Mouse (Mus musculus) lung, postnatal 25 days (tissue): Measurements from ENCODE around the gene 3110040M04Rik.
"Not testable (repeated sequence)": the region's sequence is repeated elsewhere in the genome, so short reads cannot be mapped to it uniquely, and the experiment has no call there.

Experiments used
- DNase-seq: peaks from one replicate; pipeline ENCODE4 v3.0.0; 2022; ENCODE audit warnings: low spot score

3110040M04Rik gene

DNA sequence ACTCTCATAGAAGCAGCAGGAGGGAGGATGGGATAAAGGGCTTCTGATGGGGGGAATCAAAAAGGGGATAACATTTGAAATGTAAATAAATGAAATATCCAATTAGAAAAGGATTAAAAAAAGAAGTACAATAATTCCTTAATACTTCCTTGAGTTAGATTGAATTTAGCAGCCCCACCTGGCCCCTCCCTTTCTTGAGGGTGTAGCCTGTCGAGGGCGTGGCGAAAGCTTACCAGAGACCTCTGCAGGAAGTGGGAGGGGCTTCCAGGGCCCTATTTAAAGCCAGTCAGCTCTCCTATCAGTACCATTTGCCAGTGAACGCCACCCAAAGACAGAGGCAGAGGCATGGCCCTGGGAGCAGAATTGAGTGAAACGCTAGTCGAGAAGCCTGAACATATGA is at the start of gene 3110040M04Rik:
Gene 3110040M04Rik, plus strand, starts transcription at position 304 of the 400 bp plus-strand sequence.
- DNase-seq: not testable (repeated sequence)

DNA sequence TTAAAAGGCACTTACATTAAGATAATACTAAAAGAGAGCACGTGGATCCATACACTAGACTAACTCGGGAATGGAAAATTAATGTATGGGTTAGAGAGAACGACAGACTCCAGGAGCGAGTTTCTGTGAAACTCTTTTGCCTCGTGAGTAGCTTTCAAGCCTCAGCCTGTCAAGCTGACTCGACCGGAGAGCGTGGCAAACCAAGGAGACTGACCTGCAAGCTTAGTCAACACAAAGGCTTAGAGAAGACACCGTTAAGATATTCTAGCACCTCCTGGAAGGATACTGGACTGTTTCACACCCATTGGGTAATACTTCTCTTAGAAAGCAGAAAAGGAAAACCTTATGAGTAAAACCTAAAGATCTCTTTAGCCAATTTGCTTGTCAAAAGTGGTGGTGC is 49.8 kb upstream of the 3110040M04Rik start:
- not testable (repeated sequence) for DNase-seq

DNA sequence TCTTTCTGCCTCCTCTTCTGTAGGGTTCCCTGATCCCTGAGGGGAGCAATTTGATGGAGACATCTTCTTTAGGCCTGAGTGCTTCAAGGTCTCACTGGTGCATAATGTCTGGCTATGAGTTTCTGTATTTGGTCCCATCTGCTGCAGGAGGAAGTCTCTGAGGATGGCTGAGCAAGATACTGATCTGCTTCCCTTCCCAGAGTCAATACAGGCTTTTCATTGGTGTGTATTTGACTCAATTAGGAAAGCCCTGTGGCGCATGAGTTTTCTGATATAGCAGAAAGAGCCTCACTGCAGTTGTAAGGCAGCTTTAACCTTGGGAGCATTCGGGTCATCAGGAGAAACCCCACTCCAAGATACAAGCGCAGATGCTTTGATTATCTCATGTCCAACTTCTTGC is 47.8 kb upstream of the 3110040M04Rik start:
- no peak for DNase-seq

DNA sequence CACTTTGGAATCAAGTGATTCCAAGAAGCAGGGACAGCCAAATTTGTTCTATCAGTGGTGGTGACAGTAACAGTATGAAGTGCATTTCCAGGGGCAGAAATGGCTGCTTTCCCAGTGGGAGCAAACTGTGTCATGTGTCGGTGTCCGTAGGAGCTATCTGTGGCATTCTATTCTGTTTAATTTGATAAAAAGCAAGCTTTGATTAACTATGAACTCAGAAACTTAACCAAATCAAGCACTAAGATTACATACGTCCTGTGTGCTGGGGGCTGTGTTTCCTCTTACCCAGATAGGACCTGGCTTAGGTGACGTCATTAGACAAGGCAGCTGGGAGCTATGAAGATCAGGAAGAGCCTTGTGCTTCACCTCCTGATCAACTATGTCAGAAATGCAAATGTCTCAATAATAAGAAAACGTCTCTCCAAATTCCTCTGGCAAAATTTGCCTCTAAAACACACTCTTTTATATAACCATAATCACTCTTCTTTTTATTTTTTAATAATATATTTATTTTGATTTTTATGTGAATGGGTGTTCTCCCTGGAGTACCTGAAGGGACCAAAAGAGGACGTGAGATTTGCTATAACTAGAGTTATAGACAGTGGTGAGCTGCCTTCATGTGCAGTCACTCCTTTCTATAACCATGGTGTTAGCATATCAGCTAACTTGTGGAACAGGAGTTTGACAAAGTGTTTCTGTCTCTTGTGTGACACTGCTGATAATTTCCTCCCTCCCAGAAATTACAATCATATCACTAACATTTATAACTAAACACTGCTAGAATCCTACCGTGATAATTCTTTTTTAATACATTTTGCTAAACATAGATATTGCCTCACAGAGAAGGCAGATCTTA is 46.9 kb upstream of the 3110040M04Rik start:
- no peak for DNase-seq

DNA sequence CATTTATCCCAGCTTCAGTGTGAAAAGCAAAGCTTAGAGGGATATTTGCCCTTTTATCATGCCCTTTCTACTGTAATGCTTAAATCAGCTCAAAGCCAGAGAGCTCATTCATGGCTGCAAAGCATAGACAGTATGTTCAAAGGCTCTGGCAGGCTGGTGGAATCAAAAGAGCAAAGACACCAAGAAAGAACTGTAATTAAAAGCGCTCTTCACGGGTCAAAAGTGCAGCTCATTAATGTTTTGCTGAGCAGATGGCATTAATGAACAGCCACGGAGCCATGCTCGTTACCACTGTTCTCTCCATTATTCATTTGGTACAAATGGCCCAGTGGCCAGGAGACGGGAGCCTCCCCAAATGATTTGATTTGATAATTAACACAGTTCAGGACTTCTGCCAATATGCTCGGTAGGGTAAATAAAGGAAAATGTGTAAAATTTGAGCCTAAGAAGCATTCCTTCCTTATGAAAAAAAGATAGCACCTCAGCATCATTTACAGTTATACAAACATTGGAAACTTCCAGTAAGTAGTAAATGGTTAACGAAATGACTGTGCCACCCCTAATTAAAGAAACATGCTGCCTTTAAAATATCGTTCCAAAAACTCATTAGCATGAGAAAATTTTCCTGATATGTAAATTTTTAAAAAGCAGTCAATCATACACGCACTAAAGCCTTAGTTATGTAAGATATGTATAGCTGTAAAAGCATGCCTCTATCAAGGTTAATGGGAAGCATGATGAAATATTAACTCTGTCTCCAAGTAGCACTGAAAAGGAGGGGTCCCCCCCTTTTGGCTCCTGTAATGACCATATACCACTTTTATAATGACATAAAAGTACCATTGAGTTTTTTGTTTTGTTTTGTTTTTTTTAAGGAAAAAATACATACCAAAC is 45.7 kb upstream of the 3110040M04Rik start:
- DNase-seq: no peak

DNA sequence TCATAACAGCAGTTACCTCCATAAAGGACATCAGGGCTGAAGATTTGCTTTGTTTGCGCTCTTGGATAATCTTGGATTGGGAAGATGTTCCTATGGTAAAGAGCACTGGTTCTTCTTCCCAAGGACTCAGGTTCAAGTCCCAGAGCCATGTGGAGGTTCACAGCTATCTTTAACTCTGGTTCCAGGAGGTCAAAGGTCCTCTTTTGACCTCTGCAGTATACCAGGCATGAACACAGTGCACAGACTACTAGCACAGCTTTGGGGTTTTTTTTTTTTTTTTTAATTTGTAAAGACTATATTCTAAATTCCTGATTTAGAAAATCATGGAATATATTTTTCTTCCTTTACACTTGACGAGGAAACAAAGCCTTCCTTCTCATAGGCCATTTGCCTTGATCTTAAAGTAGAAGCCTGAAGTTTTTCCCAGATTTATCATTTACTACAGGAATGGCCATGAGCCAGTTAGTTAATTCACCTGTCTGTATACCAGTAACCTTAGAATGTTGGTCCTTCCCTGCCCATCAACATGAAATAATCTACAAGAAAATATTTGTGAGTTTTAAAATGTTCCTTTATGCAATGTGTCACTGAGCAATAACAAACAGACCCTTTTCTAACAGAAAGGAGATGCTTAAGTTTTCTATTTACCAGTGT is 44.9 kb upstream of the 3110040M04Rik start:
- DNase-seq: no peak

DNA sequence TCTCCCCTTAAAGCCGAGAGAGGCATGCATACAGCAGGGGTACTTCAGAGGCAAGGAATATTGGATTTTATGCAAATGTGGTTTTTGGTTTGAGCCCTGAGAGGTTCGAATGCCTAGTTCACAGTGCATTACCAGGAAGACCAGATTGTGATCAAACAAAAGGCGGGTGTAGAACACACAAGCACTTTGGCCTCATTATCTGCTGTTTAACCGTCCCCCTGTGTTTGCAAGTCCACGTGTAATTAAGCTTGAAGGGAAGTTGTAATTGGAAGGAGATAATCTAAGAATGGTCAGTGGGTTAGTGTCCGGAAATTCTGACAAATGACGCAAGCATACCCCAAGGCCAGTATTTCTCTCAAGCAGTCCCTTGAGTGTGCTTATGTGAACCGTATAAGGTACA is 37.9 kb upstream of the 3110040M04Rik start:
- DNase-seq: no peak

DNA sequence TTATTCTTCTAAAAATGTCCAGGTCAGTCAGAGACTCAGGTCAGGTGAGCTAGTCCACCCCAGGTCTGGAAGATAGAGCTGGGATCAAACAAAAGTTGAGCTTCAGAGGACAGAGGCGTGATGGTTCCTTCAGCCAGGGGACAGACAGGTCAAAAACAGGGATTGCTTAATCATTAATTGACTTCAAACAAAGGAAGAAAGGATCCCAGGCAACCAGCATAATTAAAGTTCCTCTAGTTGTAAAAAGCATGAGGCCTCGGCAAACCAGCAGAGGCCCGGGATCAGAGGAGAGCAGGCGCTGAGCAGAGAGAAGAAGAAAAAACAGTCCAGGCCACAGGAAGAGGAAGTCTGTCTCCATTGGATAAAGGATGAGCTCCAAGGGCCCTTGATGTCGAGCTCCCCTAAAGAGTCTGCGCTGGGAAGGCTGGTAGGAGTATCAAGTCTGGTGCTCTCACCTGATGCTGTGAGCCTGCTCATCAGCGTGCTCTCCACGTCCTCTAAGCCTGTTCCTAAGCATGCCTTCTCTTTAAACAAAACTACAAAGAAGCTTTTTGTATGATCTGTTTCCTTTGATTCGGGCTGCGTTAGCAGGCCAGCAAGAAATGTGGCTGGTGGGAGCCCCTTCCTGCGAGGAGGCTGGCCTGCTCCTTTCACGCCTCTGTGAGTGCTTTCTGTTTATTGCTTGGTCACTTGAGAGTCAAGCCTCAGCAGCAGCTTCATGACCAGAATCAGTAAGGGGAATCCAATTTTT is 36.4 kb upstream of the 3110040M04Rik start:
- DNase-seq: no peak

DNA sequence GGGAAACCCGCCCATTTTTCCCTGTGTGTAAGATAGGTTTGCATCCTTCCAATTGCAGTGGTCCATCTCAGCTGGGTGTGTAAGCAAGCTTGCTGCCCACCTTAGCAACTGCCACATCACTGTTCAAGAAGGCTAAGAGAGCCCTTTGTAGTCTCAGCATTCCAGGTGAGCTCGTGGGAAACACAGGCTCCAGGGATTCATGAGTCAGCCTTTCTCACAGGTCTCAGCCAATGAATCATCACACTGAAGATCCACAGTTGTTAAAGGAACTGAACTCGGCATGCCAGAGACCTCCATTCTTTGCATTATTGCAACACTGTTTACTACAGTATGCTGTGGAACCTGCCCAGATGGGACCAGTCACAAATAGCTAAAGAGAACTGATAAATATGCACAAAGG is 35.3 kb upstream of the 3110040M04Rik start:
- DNase-seq: no peak

DNA sequence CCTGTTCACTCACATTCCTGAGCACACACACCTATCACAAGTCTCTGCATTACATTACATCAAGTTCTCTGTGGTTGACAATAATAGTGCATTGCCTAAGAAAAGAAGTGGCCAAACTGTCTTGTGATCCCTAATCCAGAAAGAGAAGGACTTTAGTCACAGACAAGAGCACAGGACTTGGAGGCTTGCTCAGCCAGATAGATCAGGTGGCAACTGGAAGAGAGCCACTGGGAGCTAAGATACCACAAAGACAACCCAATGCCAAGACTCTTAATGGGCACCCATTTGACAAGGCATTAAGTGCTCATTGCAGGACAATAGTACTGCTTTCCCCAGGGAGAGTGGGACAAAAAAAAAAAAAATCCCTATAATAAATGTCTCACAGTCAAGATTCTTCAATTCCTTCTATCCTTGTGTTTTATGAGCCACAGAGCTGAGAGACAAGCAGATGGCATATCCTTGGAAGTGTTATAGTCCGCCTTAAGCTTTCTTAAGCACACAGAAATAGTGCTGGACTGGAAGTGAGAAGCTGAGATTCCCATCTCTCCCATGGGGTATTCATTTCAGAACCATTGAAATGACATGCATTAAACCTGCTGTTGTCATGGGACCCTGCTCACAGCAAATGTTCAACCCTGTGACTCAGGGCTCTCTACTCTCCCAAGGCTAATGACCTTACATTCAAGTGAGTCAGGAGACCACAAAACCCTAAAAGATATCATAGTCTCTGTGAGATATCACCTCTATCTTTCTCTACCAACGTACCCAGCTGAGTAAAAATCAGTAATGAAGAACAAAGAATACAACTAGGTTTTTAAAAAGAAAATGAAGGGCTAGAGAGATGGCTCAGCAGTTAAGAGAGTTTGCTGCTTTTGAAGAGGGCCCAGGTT is 32.1 kb upstream of the 3110040M04Rik start:
- DNase-seq: no peak

DNA sequence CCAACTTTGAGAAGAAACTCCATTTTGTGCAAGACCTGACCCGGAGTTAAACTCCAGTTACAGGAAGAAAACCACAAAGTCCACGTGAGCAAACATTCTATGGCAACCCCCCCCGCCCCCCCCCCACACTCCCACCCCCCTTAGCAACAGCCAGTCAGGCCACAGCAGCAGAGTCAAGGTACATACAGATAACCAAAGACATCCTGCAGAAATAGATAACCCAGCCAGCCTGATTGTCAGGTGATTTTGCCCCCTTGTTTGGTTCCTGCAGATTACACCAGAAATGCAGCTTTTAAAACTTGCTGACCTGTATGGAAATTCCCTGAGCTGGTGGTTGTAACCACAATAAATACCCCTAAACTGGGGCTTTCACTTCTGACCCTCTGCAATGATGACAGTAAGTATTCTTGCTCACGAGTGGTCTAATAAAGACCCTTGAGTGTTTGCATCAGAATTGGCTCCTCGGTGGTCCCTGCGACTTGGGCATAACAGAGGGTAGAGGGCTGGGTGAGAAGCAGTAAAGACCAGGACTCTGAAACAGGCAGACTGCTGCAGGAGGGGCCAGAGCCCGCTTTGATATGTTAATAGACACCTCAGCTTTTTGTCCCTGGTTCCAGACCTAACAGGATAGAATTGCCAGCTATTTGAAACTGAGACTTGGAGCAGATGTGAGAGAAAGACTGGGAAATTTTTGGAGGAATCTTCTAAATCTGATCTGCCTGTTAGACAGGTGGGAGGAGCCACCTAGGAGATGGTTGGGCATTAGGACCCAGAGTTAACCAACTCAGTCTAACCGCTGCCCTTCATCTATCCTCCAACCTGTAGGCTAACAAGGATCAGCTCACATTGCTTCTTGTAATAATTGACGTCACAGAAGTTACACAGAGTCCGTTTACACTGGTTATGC is 26.6 kb upstream of the 3110040M04Rik start:
- DNase-seq: peak; percentile 51

DNA sequence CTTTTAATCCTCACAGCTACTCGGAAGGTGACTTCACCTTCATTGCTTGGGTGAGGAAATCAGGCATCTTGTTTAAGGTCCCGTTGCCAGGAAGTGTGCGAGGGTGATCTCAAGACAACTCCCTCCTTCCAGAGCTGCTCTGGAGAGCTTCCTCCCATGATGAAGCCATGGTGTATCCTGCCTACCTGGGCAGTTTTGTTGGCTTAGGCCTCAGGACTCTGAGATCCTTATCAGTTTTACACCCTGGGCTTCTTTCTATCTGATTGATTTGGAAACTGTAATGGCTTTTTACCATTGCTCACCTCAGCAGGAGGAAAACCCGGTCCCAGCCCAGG is 26.0 kb upstream of the 3110040M04Rik start:
- no peak for DNase-seq

DNA sequence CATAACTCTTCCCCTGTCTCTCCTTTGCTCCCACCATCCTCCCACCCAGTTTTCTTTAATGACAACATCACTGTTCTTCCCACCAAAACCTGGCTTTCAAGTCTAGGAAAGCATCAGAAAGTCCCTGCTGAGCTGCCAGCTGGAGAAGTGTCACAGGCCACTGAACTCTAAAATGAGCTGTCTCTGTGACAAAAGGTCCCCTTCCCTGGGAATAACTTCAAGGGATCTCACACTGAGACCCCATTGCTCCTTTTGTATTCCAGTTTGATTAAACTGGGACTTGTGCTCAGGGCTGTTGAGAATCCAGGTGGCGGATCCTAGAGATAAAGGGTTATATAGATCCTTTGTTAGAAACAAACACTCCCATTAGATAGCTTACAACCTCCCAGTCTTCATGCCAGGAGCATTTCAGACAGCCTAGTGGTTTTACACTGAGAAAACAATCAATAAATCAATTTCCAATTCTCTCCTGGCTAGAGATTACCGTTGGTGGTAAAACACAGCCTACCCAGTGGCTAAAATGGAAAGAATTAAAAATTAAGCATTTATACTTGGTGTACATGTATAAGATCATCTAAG is 25.3 kb upstream of the 3110040M04Rik start:
- no peak for DNase-seq

DNA sequence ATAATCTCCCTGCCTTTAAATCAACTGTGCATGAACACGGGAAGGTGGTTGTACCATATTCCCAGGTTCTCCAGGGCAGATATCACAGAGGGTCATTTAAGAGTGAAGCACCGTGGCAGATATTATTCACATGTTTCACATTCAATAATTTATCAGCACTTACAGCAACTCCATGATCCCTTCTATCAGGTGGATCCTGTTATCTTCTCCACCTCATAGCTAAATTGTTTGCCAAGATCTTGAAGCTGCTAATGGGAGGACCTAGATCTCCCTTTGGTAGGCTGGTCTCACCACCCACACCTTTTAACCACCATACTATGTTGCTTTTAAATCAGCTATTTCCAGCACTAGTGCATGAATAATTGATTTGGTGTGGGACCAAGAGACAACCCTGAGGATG is 23.8 kb upstream of the 3110040M04Rik start:
- no peak for DNase-seq

DNA sequence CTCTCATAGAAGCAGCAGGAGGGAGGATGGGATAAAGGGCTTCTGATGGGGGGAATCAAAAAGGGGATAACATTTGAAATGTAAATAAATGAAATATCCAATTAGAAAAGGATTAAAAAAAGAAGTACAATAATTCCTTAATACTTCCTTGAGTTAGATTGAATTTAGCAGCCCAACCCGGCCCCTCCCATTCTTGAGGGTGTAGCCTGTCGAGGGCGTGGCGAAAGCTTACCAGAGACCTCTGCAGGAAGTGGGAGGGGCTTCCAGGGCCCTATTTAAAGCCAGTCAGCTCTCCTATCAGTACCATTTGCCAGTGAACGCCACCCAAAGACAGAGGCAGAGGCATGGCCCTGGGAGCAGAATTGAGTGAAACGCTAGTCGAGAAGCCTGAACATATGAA is 21.7 kb upstream of the 3110040M04Rik start, which contains the start of gene Gm47985:
Gene Gm47985, plus strand, starts transcription at position 272 of the 400 bp plus-strand sequence.
- DNase-seq: not testable (repeated sequence)

DNA sequence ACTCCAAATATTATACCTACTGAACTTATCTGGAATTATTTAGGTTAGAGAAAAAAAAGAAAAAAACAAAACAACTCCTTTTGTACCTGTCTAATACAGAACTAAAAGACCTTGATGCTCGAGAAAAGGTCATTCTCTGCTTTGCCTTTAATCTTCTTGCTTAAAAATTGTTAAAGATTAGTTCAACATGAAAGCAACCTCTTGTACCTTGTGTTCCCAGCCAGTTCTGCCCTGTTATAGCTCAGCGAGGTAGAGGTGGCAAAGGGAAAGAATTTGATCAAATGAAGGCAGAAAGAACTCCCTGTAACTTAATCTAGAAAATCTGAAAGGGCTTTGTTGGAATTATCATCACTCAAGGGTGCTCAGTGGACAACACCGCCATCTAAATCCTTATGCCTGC is 17.7 kb upstream of the 3110040M04Rik start:
- DNase-seq: not testable (repeated sequence)

DNA sequence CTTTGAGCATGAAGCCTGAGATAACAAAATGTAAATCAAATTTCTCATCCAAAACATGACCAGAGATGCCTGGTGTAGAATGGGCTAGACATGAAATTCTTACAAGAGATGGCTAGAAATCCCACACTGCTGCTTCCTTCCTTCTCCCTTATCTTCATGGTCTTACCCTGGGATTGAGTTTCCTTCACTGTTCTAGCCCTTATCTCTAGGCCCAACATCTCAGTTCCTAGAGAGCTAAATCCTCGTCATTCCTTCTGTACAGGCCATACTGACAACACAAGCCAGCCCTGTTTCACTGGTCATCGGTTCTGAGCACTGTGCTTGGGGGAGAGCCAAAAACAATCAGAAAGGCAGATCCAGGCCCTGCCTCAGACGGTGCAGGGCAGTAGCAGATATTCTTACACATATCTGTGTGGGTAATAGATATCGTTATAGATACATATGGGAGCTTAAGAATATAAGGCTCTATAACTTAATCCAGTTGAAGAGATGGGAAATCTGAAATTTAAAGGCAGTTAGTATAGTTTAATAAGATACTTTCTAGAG is 17.0 kb upstream of the 3110040M04Rik start:
- not testable (repeated sequence) for DNase-seq

DNA sequence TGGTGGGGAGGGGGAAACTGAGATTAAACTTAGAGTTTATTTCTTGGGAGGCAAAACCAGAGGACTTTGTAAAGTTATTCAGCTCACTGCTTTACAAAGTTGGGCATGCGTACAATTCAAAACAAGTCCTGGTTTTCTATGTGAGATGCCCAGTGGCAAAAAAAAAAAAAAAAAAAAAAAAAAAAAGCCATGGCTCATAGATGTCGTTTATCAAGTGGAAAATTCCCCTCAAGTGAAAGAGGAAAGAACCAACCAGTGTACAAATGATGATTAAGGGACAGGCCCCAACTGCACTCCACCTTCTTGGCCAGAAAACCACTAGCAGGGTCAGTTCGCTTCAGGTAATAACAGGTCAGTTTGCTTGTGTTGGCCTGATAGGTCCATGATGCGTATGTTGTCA is 15.5 kb upstream of the 3110040M04Rik start:
- no peak for DNase-seq

DNA sequence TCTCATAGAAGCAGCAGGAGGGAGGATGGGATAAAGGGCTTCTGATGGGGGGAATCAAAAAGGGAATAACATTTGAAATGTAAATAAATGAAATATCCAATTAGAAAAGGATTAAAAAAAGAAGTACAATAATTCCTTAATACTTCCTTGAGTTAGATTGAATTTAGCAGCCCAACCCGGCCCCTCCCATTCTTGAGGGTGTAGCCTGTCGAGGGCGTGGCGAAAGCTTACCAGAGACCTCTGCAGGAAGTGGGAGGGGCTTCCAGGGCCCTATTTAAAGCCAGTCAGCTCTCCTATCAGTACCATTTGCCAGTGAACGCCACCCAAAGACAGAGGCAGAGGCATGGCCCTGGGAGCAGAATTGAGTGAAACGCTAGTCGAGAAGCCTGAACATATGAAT is 11.8 kb upstream of the 3110040M04Rik start, which contains the start of gene Gm8947:
Gene Gm8947, plus strand, starts transcription at position 302 of the 400 bp plus-strand sequence.
- not testable (repeated sequence) for DNase-seq
